Mouse (Mus musculus) embryonic facial prominence, embryonic 12.5 days (tissue): ENCODE results near the gene Zfyve16. TPM values are rescaled to one million over a fixed set of nuclear protein-coding genes. Genes with fewer than 3 reads are reported as not detected.

Experiments
- ATAC-seq: fragments of 200-750 bp; cut with Nextera tagmentation; 2 replicates; pipeline ENCODE4 v1.8.0; 2017; ENCODE audit not compliant: insufficient number of reproducible peaks, insufficient read depth, low FRiP score, low TSS enrichment
- H3K27ac ChIP-seq: fragments of 300-500 bp; sonication (generic); 2 replicates; pipeline ENCODE4 v1.5.1; 2016; ENCODE audit warnings: mild to moderate bottlenecking
- H3K27me3 ChIP-seq: fragments of 300-500 bp; sonication (generic); 2 replicates; pipeline ENCODE4 v1.6.1; 2016; ENCODE audit warnings: mild to moderate bottlenecking, moderate library complexity
- H3K36me3 ChIP-seq: fragments of 300-500 bp; sonication (generic); 2 replicates; pipeline ENCODE4 v1.6.1; 2016; ENCODE audit warnings: mild to moderate bottlenecking
- H3K4me1 ChIP-seq: fragments of 300-500 bp; sonication (generic); 2 replicates; pipeline ENCODE4 v1.6.1; 2016
- H3K4me2 ChIP-seq: fragments of 300-500 bp; sonication (generic); replicated peaks from 2 replicates; pipeline ENCODE4 v1.6.1; 2016; ENCODE audit warnings: mild to moderate bottlenecking, moderate library complexity
- H3K4me3 ChIP-seq: fragments of 300-500 bp; sonication (generic); 2 replicates; pipeline ENCODE4 v1.5.1; 2016; ENCODE audit warnings: mild to moderate bottlenecking
- H3K9ac ChIP-seq: fragments of 300-500 bp; sonication (generic); 2 replicates; pipeline ENCODE4 v1.6.1; 2016; ENCODE audit warnings: mild to moderate bottlenecking, moderate library complexity
- H3K9me3 ChIP-seq: fragments of 300-500 bp; sonication (generic); 2 replicates; pipeline ENCODE4 v1.6.1; 2016; ENCODE audit warnings: mild to moderate bottlenecking, moderate library complexity
- WGBS: fragments of 180-500 bp; shearing (Covaris S2); methylation state at CpG from one replicate; pipeline ENCODE4 v1.1.7; 2016; 5-methylcytosine and 5-hydroxymethylcytosine counted together
- polyA plus RNA-seq: library from polyadenylated mRNA; unstranded; fragments of >200 nt; fragmentation: Nextera tagmentation; extraction: Ambion mirVana; gene quantifications from 2 replicates; pipeline ENCODE4 v1.2.1, GENCODE M21; 2016

Zfyve16 gene
- polyA plus RNA-seq, 1 experiment from 2014 or later: 15.4 TPM

GRCm38 (mm10) chr13:92464698-92465097, 66.0 kb downstream of the Zfyve16 start:
- WGBS: 88% methylated on average over 3 of the region's 3 CpGs
- no peak overlapping the region for H3K4me3 ChIP-seq
- no peak for ATAC-seq
- H3K4me2 ChIP-seq: no peak overlapping the region
- no peaks in the 10 kb centered on the region for H3K27me3 ChIP-seq
- no peak overlapping the region for H3K9ac ChIP-seq
- no peak overlapping the region for H3K27ac ChIP-seq
- no peaks in the 10 kb centered on the region for H3K4me1 ChIP-seq
- H3K9me3 ChIP-seq: no peaks in the 10 kb centered on the region
- peaks cover 4% of the 10 kb centered on the region; the same call in 1 of the 2 replicates for H3K36me3 ChIP-seq

- H3K36me3 ChIP-seq: no peaks in the 10 kb centered on the region
- no peak for ATAC-seq
- no peaks in the 10 kb centered on the region for H3K27me3 ChIP-seq
- H3K4me2 ChIP-seq: no peak overlapping the region
- no peaks in the 10 kb centered on the region for H3K4me1 ChIP-seq
- H3K27ac ChIP-seq: no peak overlapping the region
- H3K4me3 ChIP-seq: no peak overlapping the region
- H3K9ac ChIP-seq: no peak overlapping the region
- no peaks in the 10 kb centered on the region for H3K9me3 ChIP-seq
- 88% methylated on average over 7 of the region's 7 CpGs for WGBS
Measured at GRCm38 (mm10) chr13:92446872-92447271, 83.8 kb downstream of the Zfyve16 start.

- Histone ChIP-seq H3K9me3 (no peaks in the 10 kb centered on the region), H3K27me3 (no peaks in the 10 kb centered on the region), H3K27ac (no peak overlapping the region), H3K9ac (no peak overlapping the region), H3K4me1 (no peaks in the 10 kb centered on the region), H3K36me3 (no peaks in the 10 kb centered on the region), H3K4me3 (no peak overlapping the region), H3K4me2 (no peak overlapping the region)
- ATAC-seq: no peak
- 76% methylated on average over 13 of the region's 13 CpGs for WGBS
Measured at GRCm38 (mm10) chr13:92440286-92440685, 90.4 kb downstream of the Zfyve16 start.

- Histone ChIP-seq H3K4me2 (no peak overlapping the region), H3K27ac (no peak overlapping the region), H3K9ac (no peak overlapping the region), H3K36me3 (no peaks in the 10 kb centered on the region), H3K4me1 (no peaks in the 10 kb centered on the region), H3K27me3 (no peaks in the 10 kb centered on the region), H3K9me3 (no peaks in the 10 kb centered on the region), H3K4me3 (no peak overlapping the region)
- 89% methylated on average over 10 of the region's 10 CpGs for WGBS
- no peak for ATAC-seq
Measured at GRCm38 (mm10) chr13:92438656-92439055, 92.0 kb downstream of the Zfyve16 start.

Other genes with a start within 250 kb of the Zfyve16 start
- gene Gm20379, start 224.9 kb downstream of the Zfyve16 start, polyA plus RNA-seq: 1.2 and 2.6 TPM in 2 replicates
- 17.0 and 17.3 TPM in 2 replicates for gene Dhfr, start 176.1 kb downstream of the Zfyve16 start, polyA plus RNA-seq
- 38.6 and 39.5 TPM in 2 replicates for gene Msh3, start 175.9 kb downstream of the Zfyve16 start, polyA plus RNA-seq
- 0.05 TPM in 2 replicates for gene Ankrd34b, start 105.0 kb downstream of the Zfyve16 start, polyA plus RNA-seq
- gene Fam151b, start 46.9 kb downstream of the Zfyve16 start, polyA plus RNA-seq: 0.19 TPM in 1 of 2 replicates, not detected in the other
- not detected in 2 replicates for gene Spz1, start 45.3 kb upstream of the Zfyve16 start, polyA plus RNA-seq
- gene Serinc5, start 80.2 kb upstream of the Zfyve16 start, polyA plus RNA-seq: 12.0 and 12.4 TPM in 2 replicates